Mouse (Mus musculus) lung, postnatal 0 days (tissue): Measurements from ENCODE around the gene Polr1a. TPM values are rescaled to one million over a fixed set of nuclear protein-coding genes. Genes with fewer than 3 reads are reported as not detected.

Experiments used
- ATAC-seq: fragments of 200-750 bp; cut with Nextera tagmentation; 2 replicates; pipeline ENCODE4 v1.8.0; 2017; ENCODE audit warnings: moderate library complexity
- DNase-seq: peaks from one replicate; pipeline ENCODE4 v3.0.0-alpha.2; 2016; ENCODE audit warnings: low spot score
- H3K27ac ChIP-seq: fragments of 300-500 bp; sonication (generic); 2 replicates; pipeline ENCODE4 v1.5.1; 2014; ENCODE audit warnings: antibody characterized with exemption, mild to moderate bottlenecking, low read length, mixed read lengths
- H3K27me3 ChIP-seq: fragments of 300-500 bp; sonication (generic); replicated peaks from 2 replicates; pipeline ENCODE4 v1.6.1; 2014; ENCODE audit warnings: low read length, mixed read lengths; ENCODE audit not compliant: insufficient read depth
- H3K36me3 ChIP-seq: fragments of 300-500 bp; sonication (generic); 2 replicates; pipeline ENCODE4 v1.6.1; 2014; ENCODE audit warnings: low read length, mixed read lengths; ENCODE audit not compliant: insufficient read depth
- H3K4me1 ChIP-seq: fragments of 300-500 bp; sonication (generic); 2 replicates; pipeline ENCODE4 v1.6.1; 2014; ENCODE audit warnings: antibody characterized with exemption, low read depth, low read length, mixed read lengths; ENCODE audit not compliant: insufficient read depth
- H3K4me2 ChIP-seq: fragments of 300-500 bp; sonication (generic); replicated peaks from 2 replicates; pipeline ENCODE4 v1.6.1; 2014; ENCODE audit warnings: low read depth, mild to moderate bottlenecking, low read length, moderate library complexity, mixed read lengths
- H3K4me3 ChIP-seq: fragments of 300-500 bp; sonication (generic); 2 replicates; pipeline ENCODE4 v1.5.1; 2014; ENCODE audit warnings: low read depth, low read length
- H3K9ac ChIP-seq: fragments of 300-500 bp; sonication (generic); replicated peaks from 2 replicates; pipeline ENCODE4 v1.6.1; 2014; ENCODE audit warnings: low read depth, mild to moderate bottlenecking
- H3K9me3 ChIP-seq: fragments of 300-500 bp; sonication (generic); 2 replicates; pipeline ENCODE4 v1.6.1; 2016; ENCODE audit warnings: low read length, mixed read lengths
- CTCF ChIP-seq: IDR thresholded peaks from 2 replicates; pipeline ENCODE4 v1.5.1; 2016; ENCODE audit warnings: antibody characterized with exemption, mild to moderate bottlenecking
- EP300 ChIP-seq: IDR thresholded peaks from 2 replicates; pipeline ENCODE4 v1.6.1; 2016; ENCODE audit warnings: antibody characterized with exemption, mild to moderate bottlenecking, control low read depth
- WGBS: fragments of 180-500 bp; shearing (Covaris S2); extraction: QIAGEN DNeasy Blood & Tissue Kit; methylation state at CpG from one replicate; pipeline ENCODE4 v1.1.7; 2014; 5-methylcytosine and 5-hydroxymethylcytosine counted together
- polyA plus RNA-seq: library from polyadenylated mRNA; unstranded; fragments of >200 nt; fragmentation: Nextera tagmentation; extraction: Ambion mirVana; gene quantifications from 2 replicates; pipeline ENCODE4 v1.2.1, GENCODE M21; 2015

The Polr1a gene
- polyA plus RNA-seq, 1 experiment from 2014 or later = 6.1 TPM

GRCm38 (mm10) chr6:71940912-71941311, 32.1 kb downstream of the Polr1a start:
- Histone ChIP-seq H3K27me3 (no peaks in the 10 kb centered on the region), H3K9me3 (no peaks in the 10 kb centered on the region), H3K36me3 (peaks cover 8% of the 10 kb centered on the region; the same call in 1 of the 2 replicates), H3K4me3 (no peak overlapping the region), H3K4me2 (no peak overlapping the region), H3K27ac (no peak overlapping the region), H3K4me1 (no peaks in the 10 kb centered on the region), H3K9ac (no peak overlapping the region)
- ATAC-seq = no peak
- WGBS = 76% methylated on average over 6 of the region's 6 CpGs
- no peak for DNase-seq
- TF ChIP-seq CTCF = no peak
- TF ChIP-seq EP300 = no peak

- Histone ChIP-seq H3K4me3 (no peak overlapping the region), H3K4me1 (no peaks in the 10 kb centered on the region), H3K27ac (no peak overlapping the region), H3K36me3 (no peaks in the 10 kb centered on the region), H3K9ac (no peak overlapping the region), H3K4me2 (no peak overlapping the region), H3K9me3 (no peaks in the 10 kb centered on the region), H3K27me3 (no peaks in the 10 kb centered on the region)
- ATAC-seq (no peak), DNase-seq (no peak)
- TF ChIP-seq EP300 = no peak
- TF ChIP-seq CTCF = no peak
- 84% methylated on average over 6 of the region's 6 CpGs for WGBS
Observed at GRCm38 (mm10) chr6:71945101-71945500, 36.2 kb downstream of the Polr1a start.

- Histone ChIP-seq H3K27ac (no peak overlapping the region), H3K4me3 (no peak overlapping the region), H3K9ac (no peak overlapping the region), H3K4me2 (no peak overlapping the region), H3K4me1 (no peaks in the 10 kb centered on the region), H3K27me3 (no peaks in the 10 kb centered on the region), H3K9me3 (no peaks in the 10 kb centered on the region), H3K36me3 (no peaks in the 10 kb centered on the region)
- ATAC-seq (peak; percentile 62), DNase-seq (peak; percentile 26)
- WGBS = 69% methylated on average over 8 of the region's 8 CpGs
- TF ChIP-seq CTCF = peak; percentile 36
- no peak for TF ChIP-seq EP300
Observed at GRCm38 (mm10) chr6:71946121-71946520, 37.3 kb downstream of the Polr1a start.

- Histone ChIP-seq H3K4me2 (no peak overlapping the region), H3K27ac (no peak overlapping the region), H3K9me3 (no peaks in the 10 kb centered on the region), H3K9ac (no peak overlapping the region), H3K4me3 (no peak overlapping the region), H3K36me3 (no peaks in the 10 kb centered on the region; the same call in 1 of the 2 replicates), H3K4me1 (no peaks in the 10 kb centered on the region), H3K27me3 (no peaks in the 10 kb centered on the region)
- WGBS = 70% methylated on average over 3 of the region's 3 CpGs
- DNase-seq = no peak
- TF ChIP-seq EP300 (no peak), CTCF (no peak)
- ATAC-seq = no peak
Observed at GRCm38 (mm10) chr6:71949721-71950120, 40.9 kb downstream of the Polr1a start.

GRCm38 (mm10) chr6:71950592-71950991, 41.7 kb downstream of the Polr1a start:
- TF ChIP-seq EP300 (0 out of 2 replicates have a peak, but pooled peaks have one; percentile 15), CTCF (no peak)
- no peaks in the 10 kb centered on the region for H3K9me3 ChIP-seq
- H3K4me2 ChIP-seq = no peak overlapping the region
- WGBS = 60% methylated on average over 3 of the region's 3 CpGs
- ATAC-seq = peak; percentile 56; the same call in 1 of the 2 replicates
- no peaks in the 10 kb centered on the region for H3K27me3 ChIP-seq
- H3K4me3 ChIP-seq = no peak overlapping the region
- no peak overlapping the region for H3K27ac ChIP-seq
- H3K9ac ChIP-seq = no peak overlapping the region
- no peaks in the 10 kb centered on the region; the same call in 1 of the 2 replicates for H3K36me3 ChIP-seq
- DNase-seq = peak; percentile 71
- H3K4me1 ChIP-seq = no peaks in the 10 kb centered on the region

- 90% methylated on average over 5 of the region's 5 CpGs for WGBS
Observed at GRCm38 (mm10) chr6:71951192-71951591, 42.3 kb downstream of the Polr1a start.

GRCm38 (mm10) chr6:71962119-71962518, 53.3 kb downstream of the Polr1a start:
- H3K4me2 ChIP-seq = no peak overlapping the region
- DNase-seq (no peak), ATAC-seq (no peak)
- no peaks in the 10 kb centered on the region; the same call in 1 of the 2 replicates for H3K36me3 ChIP-seq
- H3K9me3 ChIP-seq = no peaks in the 10 kb centered on the region
- TF ChIP-seq CTCF (no peak), EP300 (no peak)
- H3K27me3 ChIP-seq = no peaks in the 10 kb centered on the region
- H3K9ac ChIP-seq = no peak overlapping the region
- WGBS = 77% methylated on average over 5 of the region's 5 CpGs
- H3K27ac ChIP-seq = no peak overlapping the region
- H3K4me3 ChIP-seq = no peak overlapping the region
- no peaks in the 10 kb centered on the region for H3K4me1 ChIP-seq

More at GRCm38 (mm10) chr6:71951192-71951591, 42.3 kb downstream of the Polr1a start:
- H3K27me3 ChIP-seq = no peaks in the 10 kb centered on the region
- no peaks in the 10 kb centered on the region; the same call in 1 of the 2 replicates for H3K36me3 ChIP-seq
- H3K9ac ChIP-seq = no peak overlapping the region
- DNase-seq = no peak
- H3K4me3 ChIP-seq = no peak overlapping the region
- no peak overlapping the region for H3K4me2 ChIP-seq
- H3K4me1 ChIP-seq = no peaks in the 10 kb centered on the region
- ATAC-seq = no peak
- TF ChIP-seq CTCF = no peak
- TF ChIP-seq EP300 = no peak
- no peaks in the 10 kb centered on the region for H3K9me3 ChIP-seq
- H3K27ac ChIP-seq = no peak overlapping the region
